ENCODE assay signal across 29 mouse cellular contexts in genomic region chr1:153188081-153188480, GRCm38 (mm10). TPM values are rescaled to one million over a fixed set of nuclear protein-coding genes. Genes with fewer than 3 reads are reported as not detected.
A peak's percentile ranks its signal among the peaks of the same experiment; 100 is the strongest.
DNase-seq lines count a peak whose midpoint lies in the region; ATAC-seq and TF ChIP-seq lines count a peak whose summit lies in the region.
"Had no signal": no experiment of that assay in that cellular context is flagged by ENCODE, and none has a peak within 500 bp of the region (broad histone marks: within the 10 kb centered on the region; RNA-seq: fewer than 3 reads in every experiment).

No protein-coding gene starts in this region.

- WGBS in heart, embryonic 14.5 days = 28% methylated on average over 3 of the region's 3 CpGs
- WGBS in kidney, embryonic 16.5 days = 64% methylated on average over 3 of the region's 3 CpGs
- WGBS in intestine, embryonic 15.5 days = 67% methylated on average over 3 of the region's 3 CpGs
- WGBS in intestine, postnatal 0 days = 47% methylated on average over 3 of the region's 3 CpGs
- whole genome bisulfite sequencing in midbrain, embryonic 10.5 days = 82% methylated on average over 3 of the region's 3 CpGs

- no peak overlapping the region for H3K4me3 ChIP-seq in heart, embryonic 14.5 days (ENCODE audit: control insufficient read depth in 1 of 2, insufficient read depth in 1 of 2, low read depth in 1 of 2, low read length in 2 of 2)
- no peak overlapping the region for H3K4me3 ChIP-seq in kidney, embryonic 16.5 days (ENCODE audit: low read length)
- H3K4me3 ChIP-seq in intestine, embryonic 15.5 days (replicated peaks) = no peak overlapping the region
- no peak overlapping the region for H3K4me3 ChIP-seq in intestine, postnatal 0 days (ENCODE audit: low read depth, low read length)
- H3K4me3 ChIP-seq in midbrain, embryonic 10.5 days = no peak overlapping the region
- H3K4me3 ChIP-seq: embryonic facial prominence, embryonic 13.5 days; embryonic facial prominence, embryonic 15.5 days; erythroblast, embryonic 14.5 days; forebrain, embryonic 10.5 days; forebrain, embryonic 12.5 days had no signal

- H3K27me3 ChIP-seq in heart, embryonic 14.5 days (ENCODE audit: control insufficient read depth, insufficient read depth, low read length) = no peaks in the 10 kb centered on the region; the same call in 1 of the 2 replicates
- H3K27me3 ChIP-seq in kidney, embryonic 16.5 days (ENCODE audit: insufficient read depth, low read length) = peaks cover 11% of the 10 kb centered on the region; the same call in 1 of the 2 replicates
- 0 out of 2 replicates have a peak, but pooled peaks cover 3% of the 10 kb centered on the region for H3K27me3 ChIP-seq in intestine, embryonic 15.5 days (replicated peaks)
- H3K27me3 ChIP-seq in intestine, postnatal 0 days (replicated peaks; ENCODE audit: control insufficient read depth, insufficient read depth, low read length) = no peaks in the 10 kb centered on the region
- peaks cover 59% of the 10 kb centered on the region for H3K27me3 ChIP-seq in midbrain, embryonic 10.5 days (ENCODE audit: low read depth, poor library complexity, severe bottlenecking)
- H3K27me3 ChIP-seq: CH12.LX, Patski had no signal

- no peak for DNase-seq in heart, postnatal 4 days
- DNase-seq in kidney, adult 8-10 months = no peak
- DNase-seq in frontal cortex, postnatal 14 days (ENCODE audit: low spot score in 2 of 2) = no peak
- DNase-seq in midbrain, embryonic 10.5 days (ENCODE audit: low spot score) = no peak
- DNase-seq: adrenal gland, adult 8-10 months; adrenal gland, postnatal 14 days; adrenal gland, postnatal 36 days; B cell, adult 2 months; cerebellum, adult 11-12 months; cerebellum, adult 9-10 months; cerebellum, postnatal 25 days; embryo, embryonic 11 days had no signal

- H3K4me1 ChIP-seq in heart, embryonic 14.5 days (ENCODE audit: control insufficient read depth in 2 of 2, insufficient read depth in 2 of 2, low read length in 2 of 2) = peaks cover 15 to 44% of the 10 kb centered on the region in 2 experiments
- H3K4me1 ChIP-seq in kidney, embryonic 16.5 days (ENCODE audit: insufficient read depth, low read length) = peaks cover 46% of the 10 kb centered on the region
- peaks cover 15% of the 10 kb centered on the region for H3K4me1 ChIP-seq in intestine, embryonic 15.5 days (replicated peaks)
- H3K4me1 ChIP-seq in intestine, postnatal 0 days (replicated peaks; ENCODE audit: control insufficient read depth, insufficient read depth, low read length) = 0 out of 2 replicates have a peak, but pooled peaks cover 9% of the 10 kb centered on the region
- peaks cover 30% of the 10 kb centered on the region for H3K4me1 ChIP-seq in midbrain, embryonic 10.5 days

- H3K9ac ChIP-seq in heart, embryonic 14.5 days (ENCODE audit: low read length) = no peak overlapping the region
- H3K9ac ChIP-seq in kidney, embryonic 16.5 days (replicated peaks; ENCODE audit: low read length) = no peak overlapping the region
- no peak overlapping the region for H3K9ac ChIP-seq in intestine, embryonic 15.5 days
- H3K9ac ChIP-seq in intestine, postnatal 0 days (ENCODE audit: low read depth, low read length) = no peak overlapping the region
- H3K9ac ChIP-seq: embryonic facial prominence, embryonic 13.5 days; embryonic facial prominence, embryonic 15.5 days; forebrain, embryonic 12.5 days had no signal

- no peaks in the 10 kb centered on the region for H3K9me3 ChIP-seq in heart, embryonic 14.5 days (ENCODE audit: control insufficient read depth, low read length)
- H3K9me3 ChIP-seq in kidney, embryonic 16.5 days (ENCODE audit: low read length) = no peaks in the 10 kb centered on the region
- H3K9me3 ChIP-seq in intestine, embryonic 15.5 days = no peaks in the 10 kb centered on the region
- no peaks in the 10 kb centered on the region for H3K9me3 ChIP-seq in intestine, postnatal 0 days (ENCODE audit: control insufficient read depth)
- H3K9me3 ChIP-seq in midbrain, embryonic 10.5 days (replicated peaks) = no peaks in the 10 kb centered on the region
- H3K9me3 ChIP-seq: embryonic facial prominence, embryonic 13.5 days; embryonic facial prominence, embryonic 15.5 days; forebrain, embryonic 10.5 days; forebrain, embryonic 12.5 days; G1E had no signal

- ATAC-seq in heart, embryonic 14.5 days (ENCODE audit: insufficient number of reproducible peaks, insufficient read depth, low FRiP score, low read depth) = 0 out of 2 replicates have a peak, but pooled peaks have one; percentile 14
- no peak for ATAC-seq in kidney, embryonic 16.5 days (ENCODE audit: low FRiP score, low TSS enrichment)
- peak; percentile 53; the same call in 1 of the 2 replicates for ATAC-seq in intestine, embryonic 15.5 days
- peak; percentile 50 for ATAC-seq in intestine, postnatal 0 days
- ATAC-seq: activated CD4-positive, CD25-positive, alpha-beta regulatory T cell, adult 4 months; CD4-positive, CD25-positive, alpha-beta regulatory T cell, adult 4 months; forebrain, embryonic 14.5 days; forebrain, embryonic 16.5 days; Patski had no signal

- TF ChIP-seq CTCF in intestine, postnatal 0 days (IDR thresholded peaks at IDR 0.05; ENCODE audit: low read depth) = no peak

- H3K27ac ChIP-seq in heart, embryonic 14.5 days (replicated peaks in 1 of 2; ENCODE audit: control insufficient read depth in 1 of 2, insufficient read depth in 1 of 2, low read depth in 2 of 2, low read length in 2 of 2) = no peak overlapping the region
- H3K27ac ChIP-seq in kidney, embryonic 16.5 days (ENCODE audit: low read length) = peak overlapping the region; percentile 4; the same call in 1 of the 2 replicates
- H3K27ac ChIP-seq in intestine, embryonic 15.5 days = no peak overlapping the region
- no peak overlapping the region for H3K27ac ChIP-seq in intestine, postnatal 0 days (ENCODE audit: low read depth, low read length)
- H3K27ac ChIP-seq in midbrain, embryonic 10.5 days (replicated peaks) = no peak overlapping the region
- H3K27ac ChIP-seq: embryonic facial prominence, embryonic 13.5 days; embryonic facial prominence, embryonic 15.5 days; forebrain, embryonic 10.5 days; forebrain, embryonic 12.5 days had no signal

- no peak overlapping the region for H3K4me2 ChIP-seq in heart, embryonic 14.5 days (ENCODE audit: low read length)
- no peak overlapping the region for H3K4me2 ChIP-seq in kidney, embryonic 16.5 days (replicated peaks; ENCODE audit: low read depth, low read length)
- H3K4me2 ChIP-seq in intestine, embryonic 15.5 days (replicated peaks) = no peak overlapping the region
- no peak overlapping the region for H3K4me2 ChIP-seq in intestine, postnatal 0 days (replicated peaks; ENCODE audit: low read depth)
- H3K4me2 ChIP-seq: embryonic facial prominence, embryonic 13.5 days; embryonic facial prominence, embryonic 15.5 days; forebrain, embryonic 12.5 days had no signal

- H3K36me3 ChIP-seq in heart, embryonic 14.5 days (ENCODE audit: control insufficient read depth, insufficient read depth, low read length) = no peaks in the 10 kb centered on the region
- no peaks in the 10 kb centered on the region for H3K36me3 ChIP-seq in kidney, embryonic 16.5 days (ENCODE audit: insufficient read depth, low read length)
- H3K36me3 ChIP-seq in intestine, embryonic 15.5 days = no peaks in the 10 kb centered on the region
- H3K36me3 ChIP-seq in intestine, postnatal 0 days (ENCODE audit: control insufficient read depth, insufficient read depth) = no peaks in the 10 kb centered on the region
- H3K36me3 ChIP-seq in midbrain, embryonic 10.5 days = no peaks in the 10 kb centered on the region
- H3K36me3 ChIP-seq: embryonic facial prominence, embryonic 13.5 days; embryonic facial prominence, embryonic 15.5 days; forebrain, embryonic 10.5 days; forebrain, embryonic 12.5 days; G1E had no signal

RNA-seq across cellular contexts. Expression of gene Lamc2, which starts 1.8 kb away (rescaled TPM):
- polyA plus RNA-seq in heart, embryonic 14.5 days (2014; fragmentation: Nextera tagmentation; extraction: Ambion mirVana) = 10.5 and 11.3 TPM in 2 replicates
- 10 to 100 TPM; 14.6 to 20.4 TPM for total RNA-seq in heart, postnatal 4 days (2021)
- polyA plus RNA-seq in kidney, embryonic 16.5 days (2015; fragmentation: Nextera tagmentation; extraction: Ambion mirVana) = 55.5 and 57.4 TPM in 2 replicates
- polyA plus RNA-seq in intestine, embryonic 15.5 days (2015; fragmentation: Nextera tagmentation; extraction: Ambion mirVana) = 7.2 and 7.3 TPM in 2 replicates
- 3.3 and 3.6 TPM in 2 replicates for polyA plus RNA-seq in intestine, postnatal 0 days (2015; fragmentation: Nextera tagmentation; extraction: Ambion mirVana)
- polyA plus RNA-seq in midbrain, embryonic 10.5 days (2016; fragmentation: Nextera tagmentation; extraction: Ambion mirVana) = 0.40 and 1.1 TPM in 2 replicates
- total RNA-seq: common myeloid progenitor, adult 5-6 weeks had no signal
- polyA plus RNA-seq: G1E had no signal
